Mouse (Mus musculus): ENCODE measurements at regions not wholly inside any gene's neighbourhood (a gene's known extent, or its start where the extent isn't known, plus 50 kb on each side); places are given as distances from the start of the nearest gene placed in this dataset.

DNA sequence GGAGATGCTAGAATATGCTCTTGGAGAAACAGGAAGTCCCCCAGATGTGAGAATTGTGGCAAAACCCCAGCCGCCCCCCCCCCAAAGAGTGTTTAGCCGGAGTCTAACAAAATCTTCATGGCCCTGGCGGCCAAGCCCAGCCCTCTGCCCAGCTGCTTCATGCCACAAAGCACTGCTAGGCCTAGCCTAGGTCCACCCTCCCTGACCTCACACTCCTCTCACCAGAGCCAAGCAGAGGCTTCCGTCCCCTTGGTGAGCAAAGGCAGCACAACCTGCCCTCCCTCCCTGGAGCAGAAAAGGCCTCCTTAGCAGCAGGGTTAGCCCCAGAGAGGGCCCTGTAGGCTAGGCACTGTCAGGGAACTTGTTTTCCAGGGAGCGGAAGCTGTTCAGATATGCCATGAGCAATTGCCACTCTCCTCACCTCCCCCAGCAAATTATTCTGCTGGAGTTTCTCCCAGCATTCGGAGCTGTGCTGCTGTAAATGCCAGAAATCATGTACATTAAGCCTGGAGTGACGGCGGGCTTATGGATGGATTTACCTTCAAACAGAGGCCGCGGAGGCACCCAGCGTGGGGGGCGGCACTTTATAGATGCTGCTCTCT, 104.9 kb downstream of the H2al1j start:
- no peak for TF ChIP-seq POLR2A (IDR thresholded peaks at IDR 0.05; ENCODE audit: borderline replicate concordance, control insufficient read depth, low read depth, low read length)
- no peak for TF ChIP-seq CTCF (IDR thresholded peaks at IDR 0.05; ENCODE audit: control insufficient read depth, insufficient read depth, low read length)
